Mouse (Mus musculus) lung, postnatal 0 days (tissue): Measurements from ENCODE around the gene Ost4. TPM values are rescaled to one million over a fixed set of nuclear protein-coding genes. Genes with fewer than 3 reads are reported as not detected.

Source experiments
- ATAC-seq: fragments of 200-750 bp; cut with Nextera tagmentation; 2 replicates; pipeline ENCODE4 v1.8.0; 2017; ENCODE audit warnings: moderate library complexity
- DNase-seq: peaks from one replicate; pipeline ENCODE4 v3.0.0-alpha.2; 2016; ENCODE audit warnings: low spot score
- H3K27ac ChIP-seq: fragments of 300-500 bp; sonication (generic); 2 replicates; pipeline ENCODE4 v1.5.1; 2014; ENCODE audit warnings: antibody characterized with exemption, mild to moderate bottlenecking, low read length, mixed read lengths
- H3K27me3 ChIP-seq: fragments of 300-500 bp; sonication (generic); replicated peaks from 2 replicates; pipeline ENCODE4 v1.6.1; 2014; ENCODE audit warnings: low read length, mixed read lengths; ENCODE audit not compliant: insufficient read depth
- H3K36me3 ChIP-seq: fragments of 300-500 bp; sonication (generic); 2 replicates; pipeline ENCODE4 v1.6.1; 2014; ENCODE audit warnings: low read length, mixed read lengths; ENCODE audit not compliant: insufficient read depth
- H3K4me1 ChIP-seq: fragments of 300-500 bp; sonication (generic); 2 replicates; pipeline ENCODE4 v1.6.1; 2014; ENCODE audit warnings: antibody characterized with exemption, low read depth, low read length, mixed read lengths; ENCODE audit not compliant: insufficient read depth
- H3K4me2 ChIP-seq: fragments of 300-500 bp; sonication (generic); replicated peaks from 2 replicates; pipeline ENCODE4 v1.6.1; 2014; ENCODE audit warnings: low read depth, mild to moderate bottlenecking, low read length, moderate library complexity, mixed read lengths
- H3K4me3 ChIP-seq: fragments of 300-500 bp; sonication (generic); 2 replicates; pipeline ENCODE4 v1.5.1; 2014; ENCODE audit warnings: low read depth, low read length
- H3K9ac ChIP-seq: fragments of 300-500 bp; sonication (generic); replicated peaks from 2 replicates; pipeline ENCODE4 v1.6.1; 2014; ENCODE audit warnings: low read depth, mild to moderate bottlenecking
- H3K9me3 ChIP-seq: fragments of 300-500 bp; sonication (generic); 2 replicates; pipeline ENCODE4 v1.6.1; 2016; ENCODE audit warnings: low read length, mixed read lengths
- CTCF ChIP-seq: IDR thresholded peaks from 2 replicates; pipeline ENCODE4 v1.5.1; 2016; ENCODE audit warnings: antibody characterized with exemption, mild to moderate bottlenecking
- EP300 ChIP-seq: IDR thresholded peaks from 2 replicates; pipeline ENCODE4 v1.6.1; 2016; ENCODE audit warnings: antibody characterized with exemption, mild to moderate bottlenecking, control low read depth
- WGBS: fragments of 180-500 bp; shearing (Covaris S2); extraction: QIAGEN DNeasy Blood & Tissue Kit; methylation state at CpG from one replicate; pipeline ENCODE4 v1.1.7; 2014; 5-methylcytosine and 5-hydroxymethylcytosine counted together
- polyA plus RNA-seq: library from polyadenylated mRNA; unstranded; fragments of >200 nt; fragmentation: Nextera tagmentation; extraction: Ambion mirVana; gene quantifications from 2 replicates; pipeline ENCODE4 v1.2.1, GENCODE M21; 2015

Ost4 gene
- polyA plus RNA-seq, 1 experiment from 2014 or later = 365 TPM

GRCm38 (mm10) chr5:30913060-30913841 lies 5.7 kb upstream of the Ost4 start, which contains the start of gene Emilin1:
TSS of gene Emilin1 (plus strand) at chr5:30913402.
- WGBS = 10% methylated on average over 12 of the region's 13 CpGs
- TF ChIP-seq EP300 = no peak
- TF ChIP-seq CTCF = peak; percentile 30
- peak; percentile 95 for DNase-seq
- Histone ChIP-seq H3K9me3 (no peaks in the 10 kb centered on the region), H3K4me3 (peak within 1 kb of the TSS; percentile 43), H3K4me2 (peak within 1 kb of the TSS; percentile 54), H3K36me3 (peaks cover 6% of the 10 kb centered on the region; the same call in 1 of the 2 replicates), H3K27ac (peak within 1 kb of the TSS; percentile 82), H3K27me3 (no peaks in the 10 kb centered on the region), H3K9ac (peak within 1 kb of the TSS; percentile 29), H3K4me1 (peaks cover 15% of the 10 kb centered on the region)
- ATAC-seq = peak; percentile 69

GRCm38 (mm10) chr5:30912156-30912555 lies 4.6 kb upstream of the Ost4 start:
- no peak for TF ChIP-seq CTCF
- no peak for TF ChIP-seq EP300
- WGBS = 43% methylated on average over 5 of the region's 5 CpGs

GRCm38 (mm10) chr5:30910481-30910880 lies 2.9 kb upstream of the Ost4 start:
- no peak overlapping the region for H3K4me2 ChIP-seq
- TF ChIP-seq EP300 (no peak), CTCF (no peak)
- no peak overlapping the region for H3K9ac ChIP-seq
- H3K4me3 ChIP-seq = no peak overlapping the region
- H3K9me3 ChIP-seq = no peaks in the 10 kb centered on the region
- no peaks in the 10 kb centered on the region for H3K36me3 ChIP-seq
- H3K27ac ChIP-seq = no peak overlapping the region
- ATAC-seq (no peak), DNase-seq (no peak)
- no peaks in the 10 kb centered on the region for H3K27me3 ChIP-seq
- peaks cover 16% of the 10 kb centered on the region for H3K4me1 ChIP-seq

More at GRCm38 (mm10) chr5:30912156-30912555, 4.6 kb upstream of the Ost4 start:
- Histone ChIP-seq H3K27ac (peak overlapping the region; percentile 82), H3K9ac (no peak overlapping the region), H3K9me3 (no peaks in the 10 kb centered on the region), H3K4me2 (no peak overlapping the region), H3K4me1 (peaks cover 19% of the 10 kb centered on the region), H3K27me3 (no peaks in the 10 kb centered on the region), H3K4me3 (no peak overlapping the region), H3K36me3 (no peaks in the 10 kb centered on the region)
- ATAC-seq = no peak
- DNase-seq = peak; percentile 21

DNA sequence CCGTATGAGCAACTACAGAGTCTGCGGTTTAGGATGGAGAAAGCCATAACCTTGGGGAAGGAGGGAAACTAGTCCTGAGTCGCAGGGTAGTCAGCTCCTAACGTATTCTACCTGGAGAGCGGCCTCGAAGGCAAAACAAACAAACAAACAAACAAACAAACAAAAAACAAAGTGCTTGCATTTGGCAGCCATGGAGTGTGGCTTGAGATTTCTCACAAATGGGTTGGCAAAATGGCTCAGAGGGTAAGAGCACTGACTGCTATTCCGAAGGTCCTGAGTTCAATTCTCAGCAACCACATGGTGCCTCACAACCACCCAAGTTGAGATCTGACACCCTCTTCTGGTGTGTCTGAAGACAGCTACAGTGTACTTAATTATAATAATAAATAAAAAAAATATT lies 2.3 kb upstream of the Ost4 start:
- Histone ChIP-seq H3K9me3 (no peaks in the 10 kb centered on the region), H3K9ac (no peak overlapping the region), H3K4me3 (no peak overlapping the region), H3K4me2 (no peak overlapping the region), H3K4me1 (peaks cover 11% of the 10 kb centered on the region), H3K27ac (peak overlapping the region; percentile 93; the same call in 1 of the 2 replicates), H3K27me3 (no peaks in the 10 kb centered on the region), H3K36me3 (0 out of 2 replicates have a peak, but pooled peaks cover under 1% of the 10 kb centered on the region)
- no peak for ATAC-seq
- 82% methylated on average over 7 of the region's 7 CpGs for WGBS
- no peak for DNase-seq
- TF ChIP-seq EP300 (no peak), CTCF (no peak)

GRCm38 (mm10) chr5:30909300-30909659 lies 1.7 kb upstream of the Ost4 start:
- DNase-seq (peak; percentile 35), ATAC-seq (no peak)
- TF ChIP-seq CTCF = no peak
- no peak for TF ChIP-seq EP300
- 28% methylated on average over 7 of the region's 7 CpGs for WGBS
- H3K9ac ChIP-seq = no peak overlapping the region
- H3K36me3 ChIP-seq = peaks cover 7% of the 10 kb centered on the region; the same call in 1 of the 2 replicates
- H3K4me1 ChIP-seq = peaks cover 11% of the 10 kb centered on the region
- no peak overlapping the region for H3K4me2 ChIP-seq
- H3K27me3 ChIP-seq = no peaks in the 10 kb centered on the region
- H3K9me3 ChIP-seq = no peaks in the 10 kb centered on the region
- H3K4me3 ChIP-seq = no peak overlapping the region
- H3K27ac ChIP-seq = peak overlapping the region; percentile 93

DNA sequence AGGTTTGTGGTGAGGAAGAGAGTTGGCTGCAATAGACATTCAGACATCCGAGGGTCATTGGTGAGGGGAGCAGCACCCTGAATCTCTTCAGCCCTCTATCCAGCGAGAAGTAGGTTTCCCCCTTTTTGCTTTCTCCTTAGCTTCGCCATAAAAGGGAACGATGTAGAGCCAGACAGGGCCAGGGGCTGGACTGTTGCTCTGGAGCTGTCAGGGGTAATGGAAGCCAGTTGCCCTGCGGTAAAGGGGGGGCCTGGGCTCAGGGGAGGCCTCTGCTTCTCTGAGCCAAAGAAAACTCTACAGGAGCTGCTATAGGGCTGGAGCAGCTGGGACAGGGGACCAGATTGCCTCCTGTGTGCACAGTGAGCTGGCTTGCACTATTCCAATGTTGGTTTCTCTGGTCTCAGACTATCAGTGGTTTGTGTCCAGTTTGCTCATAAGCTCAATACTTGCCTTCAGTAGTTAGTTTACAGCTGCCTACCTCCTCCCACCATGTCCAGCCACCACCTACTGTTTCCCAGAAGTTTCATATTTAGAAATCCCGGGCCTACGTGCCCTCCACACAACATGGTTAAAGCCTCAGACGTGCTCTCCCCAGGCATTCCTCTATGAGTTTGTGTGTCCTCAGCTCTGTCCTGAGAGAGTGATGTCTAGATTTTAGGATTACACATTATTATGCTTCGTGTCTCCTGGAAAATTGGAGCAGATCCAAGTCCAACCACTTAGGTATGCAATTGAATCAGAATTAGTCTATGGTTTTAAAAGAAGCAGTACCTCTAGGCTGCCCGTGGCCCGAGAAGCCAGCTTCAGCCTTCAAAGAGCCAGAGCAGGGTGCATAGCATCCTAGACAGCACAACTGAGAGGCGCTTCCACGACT lies 1.1 kb upstream of the Ost4 start:
- ATAC-seq (peak; percentile 18), DNase-seq (peak; percentile 60)
- TF ChIP-seq EP300 = no peak
- no peak for TF ChIP-seq CTCF
- Histone ChIP-seq H3K36me3 (peaks cover 13% of the 10 kb centered on the region; the same call in 1 of the 2 replicates), H3K4me3 (0 out of 2 replicates have a peak overlapping the region, but pooled peaks have one; percentile 73), H3K9me3 (no peaks in the 10 kb centered on the region), H3K4me2 (peak overlapping the region; percentile 83), H3K4me1 (peaks cover 11% of the 10 kb centered on the region), H3K27me3 (no peaks in the 10 kb centered on the region), H3K9ac (no peak overlapping the region), H3K27ac (peak overlapping the region; percentile 93)
- WGBS = 37% methylated on average over 13 of the region's 13 CpGs
